Mouse (Mus musculus) liver, postnatal 0 days (tissue): Measurements from ENCODE around the gene Flt1. TPM values are rescaled to one million over a fixed set of nuclear protein-coding genes. Genes with fewer than 3 reads are reported as not detected.
A peak's percentile ranks its signal among the peaks of the same experiment; 100 is the strongest.

Experiments
- ATAC-seq: fragments of 200-750 bp; cut with Nextera tagmentation; 2 replicates; pipeline ENCODE4 v1.8.0; 2017; ENCODE audit warnings: mild to moderate bottlenecking, moderate library complexity
- DNase-seq: peaks from one replicate; pipeline ENCODE4 v3.0.0-alpha.2; 2016
- H3K27ac ChIP-seq: fragments of 300-500 bp; sonication (generic); 2 replicates; pipeline ENCODE4 v1.5.1; 2014; ENCODE audit warnings: antibody characterized with exemption, moderate library complexity, mild to moderate bottlenecking, low read depth
- H3K27me3 ChIP-seq: fragments of 300-500 bp; sonication (generic); 2 replicates; pipeline ENCODE4 v1.6.1; 2014; ENCODE audit warnings: low read length, control low read depth, mixed read lengths; ENCODE audit not compliant: insufficient read depth
- H3K36me3 ChIP-seq: fragments of 300-500 bp; sonication (generic); replicated peaks from 2 replicates; pipeline ENCODE4 v1.6.1; 2014; ENCODE audit warnings: mild to moderate bottlenecking, control low read depth, low read length, moderate library complexity, mixed read lengths; ENCODE audit not compliant: insufficient read depth
- H3K4me1 ChIP-seq: fragments of 300-500 bp; sonication (generic); 2 replicates; pipeline ENCODE4 v1.6.1; 2014; ENCODE audit warnings: antibody characterized with exemption, mild to moderate bottlenecking, control low read depth; ENCODE audit not compliant: insufficient read depth
- H3K4me2 ChIP-seq: fragments of 300-500 bp; sonication (generic); 2 replicates; pipeline ENCODE4 v1.6.1; 2014; ENCODE audit warnings: low read depth, mild to moderate bottlenecking, low read length, moderate library complexity, mixed read lengths
- H3K4me3 ChIP-seq: fragments of 300-500 bp; sonication (generic); 2 replicates; pipeline ENCODE4 v1.5.1; 2014; ENCODE audit warnings: low read depth, low read length
- H3K9ac ChIP-seq: fragments of 300-500 bp; sonication (generic); replicated peaks from 2 replicates; pipeline ENCODE4 v1.6.1; 2014; ENCODE audit warnings: mild to moderate bottlenecking, moderate library complexity
- H3K9me3 ChIP-seq: fragments of 300-500 bp; sonication (generic); 2 replicates; pipeline ENCODE4 v1.6.1; 2016; ENCODE audit warnings: mild to moderate bottlenecking, control low read depth, low read length, mixed read lengths
- CTCF ChIP-seq: sonication (generic); IDR thresholded peaks from 2 replicates; pipeline ENCODE4 v1.5.1; 2016; ENCODE audit warnings: antibody characterized with exemption, low read depth
- EP300 ChIP-seq: IDR thresholded peaks from 2 replicates; pipeline ENCODE4 v1.6.1; 2016; ENCODE audit warnings: antibody characterized with exemption, low read depth, mild to moderate bottlenecking
- WGBS: fragments of 180-500 bp; shearing (Covaris S2); extraction: QIAGEN DNeasy Blood & Tissue Kit; methylation state at CpG from one replicate; pipeline ENCODE4 v1.1.7; 2014; ENCODE audit not compliant: insufficient replicate concordance; 5-methylcytosine and 5-hydroxymethylcytosine counted together
- polyA plus RNA-seq: library from polyadenylated mRNA; unstranded; fragments of >200 nt; fragmentation: Nextera tagmentation; extraction: Ambion mirVana; gene quantifications from 2 replicates; pipeline ENCODE4 v1.2.1, GENCODE M21; 2015

The Flt1 gene
- polyA plus RNA-seq, 1 experiment from 2014 or later, result 2.8 TPM

DNA sequence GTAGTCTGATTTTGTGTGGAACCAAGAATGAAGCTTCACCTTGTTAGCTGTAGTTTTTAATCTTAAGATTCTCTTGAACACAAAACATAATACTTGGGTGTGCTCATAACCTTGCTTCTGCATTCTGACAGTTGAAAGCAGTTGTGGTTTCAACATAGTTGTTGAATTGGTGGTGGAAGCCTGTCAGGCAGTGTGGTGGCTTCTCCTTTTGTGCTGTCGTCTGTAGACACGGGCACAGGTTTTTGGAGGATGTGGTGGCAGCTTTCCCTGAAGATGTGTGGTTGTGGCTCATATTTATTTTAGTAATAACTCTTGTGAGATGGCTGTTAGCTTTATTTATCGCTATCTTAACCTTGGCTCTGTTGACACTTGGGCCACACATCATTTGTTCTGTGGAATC, 198.0 kb downstream of the Flt1 start:
- H3K4me3 ChIP-seq, result no peak overlapping the region
- DNase-seq, result no peak
- TF ChIP-seq CTCF (no peak), EP300 (no peak)
- no peak overlapping the region for H3K9ac ChIP-seq
- no peaks in the 10 kb centered on the region for H3K27me3 ChIP-seq
- peaks cover 60% of the 10 kb centered on the region for H3K36me3 ChIP-seq
- H3K9me3 ChIP-seq, result no peaks in the 10 kb centered on the region
- peak; percentile 25 for ATAC-seq
- H3K27ac ChIP-seq, result no peak overlapping the region
- no peaks in the 10 kb centered on the region for H3K4me1 ChIP-seq
- 46% methylated on average over 3 of the region's 3 CpGs for WGBS
- no peak overlapping the region for H3K4me2 ChIP-seq

DNA sequence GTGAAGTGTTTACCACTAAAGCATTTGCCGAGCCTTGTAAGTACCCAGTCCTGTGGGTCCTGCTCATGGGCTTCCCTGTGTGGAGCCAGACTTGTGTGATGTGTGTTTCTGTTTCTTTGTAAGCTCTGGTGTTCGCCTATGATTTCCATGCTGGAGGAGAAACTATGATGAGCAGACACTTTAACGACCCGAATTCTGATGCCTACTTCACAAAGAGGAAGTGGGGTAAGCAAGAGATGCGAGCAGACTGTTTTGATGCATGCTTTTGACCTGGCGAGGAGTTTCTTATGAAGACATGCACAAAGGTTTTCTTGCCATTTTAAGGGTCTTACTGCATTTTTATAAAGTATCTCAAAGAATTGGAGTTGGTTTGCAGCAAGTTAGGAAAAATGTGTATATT, 198.8 kb downstream of the Flt1 start:
- Histone ChIP-seq H3K27me3 (no peaks in the 10 kb centered on the region), H3K4me3 (no peak overlapping the region), H3K4me1 (no peaks in the 10 kb centered on the region), H3K9ac (no peak overlapping the region), H3K4me2 (no peak overlapping the region), H3K36me3 (peaks cover 61% of the 10 kb centered on the region), H3K9me3 (no peaks in the 10 kb centered on the region), H3K27ac (no peak overlapping the region)
- TF ChIP-seq EP300, result no peak
- TF ChIP-seq CTCF, result no peak
- no peak for ATAC-seq
- DNase-seq, result no peak
- WGBS, result 48% methylated on average over 6 of the region's 6 CpGs

Other genes starting within 250 kb of the Flt1 start
- 210 and 215 TPM in 2 replicates for gene Pomp, start 134.4 kb upstream of the Flt1 start, polyA plus RNA-seq
- 8.9 and 11.6 TPM in 2 replicates for gene Slc46a3, start 168.8 kb upstream of the Flt1 start, polyA plus RNA-seq
- gene Mtus2, start 231.3 kb upstream of the Flt1 start, polyA plus RNA-seq, result 1.2 and 1.6 TPM in 2 replicates